Mouse (Mus musculus): ENCODE measurements around the gene Ldah.

GRCm38 (mm10) chr12:8313773-8314172 is 105.9 kb downstream of the Ldah start:
- TF ChIP-seq POLR2A (IDR thresholded peaks at IDR 0.05; ENCODE audit: low read depth, low read length) (no peak), CTCF (IDR thresholded peaks at IDR 0.05; ENCODE audit: extremely low read depth, insufficient read length, insufficient replicate concordance, low read depth, low read length) (no peak)
